Comparison of ENCODE assay signal across 13 mouse cellular contexts in the genomic region with DNA sequence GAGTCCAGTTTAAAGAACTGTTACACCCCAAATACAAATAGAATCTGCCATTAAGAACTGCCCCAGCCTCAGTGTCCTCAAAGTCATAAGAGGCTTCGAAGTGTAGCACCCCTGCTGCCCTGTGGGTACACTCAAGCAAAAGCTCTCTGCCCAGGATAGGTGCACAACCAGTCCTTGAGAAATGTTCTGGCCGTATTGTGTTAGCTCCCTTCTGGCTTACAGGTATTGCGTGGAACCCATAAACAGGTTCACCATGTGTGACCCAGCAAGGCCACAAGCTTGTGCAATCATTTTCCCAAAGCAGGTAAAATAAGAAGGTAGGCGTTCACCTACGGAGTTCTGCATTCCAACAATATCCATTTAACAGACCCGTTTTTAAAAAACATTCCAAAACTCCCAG.
"Had no signal": no experiment of that assay in that cellular context is flagged by ENCODE, and none has a peak within 500 bp of the region (broad histone marks: within the 10 kb centered on the region; RNA-seq: fewer than 3 reads in every experiment).

No protein-coding gene starts in this region.

- H3K4me2 ChIP-seq: limb, embryonic 12.5 days; limb, embryonic 15.5 days; liver, embryonic 13.5 days; midbrain, embryonic 11.5 days had no signal

- H3K36me3 ChIP-seq: limb, embryonic 12.5 days; limb, embryonic 15.5 days; liver, embryonic 13.5 days had no signal

- H3K27me3 ChIP-seq: limb, embryonic 12.5 days; limb, embryonic 15.5 days had no signal

- DNase-seq: kidney, postnatal 14 days; kidney, postnatal 4 days; left cerebral cortex, postnatal 4 days; liver, embryonic 13.5 days; lung, adult 2 months; lung, postnatal 14 days; lung, postnatal 4 days; midbrain, embryonic 14.5 days; thymus, adult 18-20 months; thymus, postnatal 36 days had no signal

- H3K9me3 ChIP-seq: limb, embryonic 12.5 days; limb, embryonic 15.5 days; liver, embryonic 13.5 days had no signal

- H3K9ac ChIP-seq: limb, embryonic 12.5 days; limb, embryonic 15.5 days; liver, embryonic 13.5 days had no signal

- H3K4me3 ChIP-seq: limb, embryonic 12.5 days; limb, embryonic 15.5 days; liver, embryonic 13.5 days had no signal

- H3K27ac ChIP-seq: limb, embryonic 15.5 days; liver, embryonic 13.5 days had no signal
